Mouse (Mus musculus): Measurements from ENCODE around the gene Nat10. TPM values are rescaled to one million over a fixed set of nuclear protein-coding genes. Genes with fewer than 3 reads are reported as not detected.

The Nat10 gene
- polyA plus RNA-seq, 1 experiment from 2014 or later, result 30.7 TPM

GRCm38 (mm10) chr2:103707056-103707776 lies 53.9 kb downstream of the Nat10 start:
- H3K36me3 ChIP-seq, result peaks cover 67% of the 10 kb centered on the region
- 80% methylated on average over 6 of the region's 6 CpGs for WGBS
- no peak for ATAC-seq (ENCODE audit: insufficient number of reproducible peaks, insufficient read depth, low FRiP score, low TSS enrichment)
- no peak overlapping the region for H3K4me3 ChIP-seq
- H3K27ac ChIP-seq, result no peak overlapping the region
- H3K27me3 ChIP-seq, result no peaks in the 10 kb centered on the region
- H3K9me3 ChIP-seq, result no peaks in the 10 kb centered on the region
- H3K4me2 ChIP-seq (replicated peaks), result no peak overlapping the region
- H3K4me1 ChIP-seq, result peaks cover 11% of the 10 kb centered on the region
- H3K9ac ChIP-seq, result no peak overlapping the region

DNA sequence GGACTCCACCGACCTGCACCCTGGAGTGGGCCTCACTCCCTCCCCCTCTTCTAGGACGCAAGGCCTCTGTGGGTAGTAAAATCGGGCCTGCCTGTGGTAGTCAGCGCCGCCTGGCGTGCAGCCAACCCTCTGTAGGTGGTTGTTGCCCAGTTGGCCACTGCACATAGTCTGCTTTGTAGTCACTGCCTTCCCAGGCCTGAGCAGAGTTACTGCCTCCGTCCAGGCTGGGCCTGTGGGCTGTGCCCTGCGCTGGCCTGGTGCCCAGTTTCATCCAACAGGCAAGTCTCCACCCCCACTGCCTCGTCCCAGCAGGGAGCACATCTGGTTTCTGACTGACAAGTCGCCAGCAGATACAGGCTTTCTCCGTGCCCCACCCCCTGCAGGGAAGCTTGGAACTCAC lies 54.8 kb downstream of the Nat10 start:
- Histone ChIP-seq H3K27ac (peak overlapping the region; percentile 55), H3K27me3 (no peaks in the 10 kb centered on the region), H3K9ac (no peak overlapping the region), H3K36me3 (peaks cover 64% of the 10 kb centered on the region), H3K4me1 (peaks cover 11% of the 10 kb centered on the region), H3K9me3 (no peaks in the 10 kb centered on the region), H3K4me2 (replicated peaks) (no peak overlapping the region), H3K4me3 (no peak overlapping the region)
- peak; percentile 65 for ATAC-seq (ENCODE audit: insufficient number of reproducible peaks, insufficient read depth, low FRiP score, low TSS enrichment)
- WGBS, result 42% methylated on average over 11 of the region's 11 CpGs

GRCm38 (mm10) chr2:103705826-103706225 lies 55.2 kb downstream of the Nat10 start:
- no peak overlapping the region for H3K27ac ChIP-seq
- H3K4me1 ChIP-seq, result peaks cover 11% of the 10 kb centered on the region
- H3K9me3 ChIP-seq, result no peaks in the 10 kb centered on the region
- no peak overlapping the region for H3K4me3 ChIP-seq
- H3K9ac ChIP-seq, result no peak overlapping the region
- H3K27me3 ChIP-seq, result no peaks in the 10 kb centered on the region
- 81% methylated on average over 4 of the region's 4 CpGs for WGBS
- H3K36me3 ChIP-seq, result peaks cover 60% of the 10 kb centered on the region
- H3K4me2 ChIP-seq (replicated peaks), result no peak overlapping the region
- no peak for ATAC-seq (ENCODE audit: insufficient number of reproducible peaks, insufficient read depth, low FRiP score, low TSS enrichment)

- H3K4me1 ChIP-seq, result peaks cover 11% of the 10 kb centered on the region
- peak overlapping the region; percentile 36; the same call in 1 of the 2 replicates for H3K27ac ChIP-seq
- H3K4me2 ChIP-seq (replicated peaks), result no peak overlapping the region
- H3K9ac ChIP-seq, result no peak overlapping the region
- WGBS, result 79% methylated on average over 4 of the region's 4 CpGs
- peaks cover 47% of the 10 kb centered on the region for H3K36me3 ChIP-seq
- no peak overlapping the region for H3K4me3 ChIP-seq
- ATAC-seq (ENCODE audit: insufficient number of reproducible peaks, insufficient read depth, low FRiP score, low TSS enrichment), result peak; percentile 16; the same call in 1 of the 2 replicates
- no peaks in the 10 kb centered on the region for H3K9me3 ChIP-seq
- H3K27me3 ChIP-seq, result no peaks in the 10 kb centered on the region
These were observed 57.2 kb downstream of the Nat10 start for GRCm38 (mm10) chr2:103703865-103704264.

DNA sequence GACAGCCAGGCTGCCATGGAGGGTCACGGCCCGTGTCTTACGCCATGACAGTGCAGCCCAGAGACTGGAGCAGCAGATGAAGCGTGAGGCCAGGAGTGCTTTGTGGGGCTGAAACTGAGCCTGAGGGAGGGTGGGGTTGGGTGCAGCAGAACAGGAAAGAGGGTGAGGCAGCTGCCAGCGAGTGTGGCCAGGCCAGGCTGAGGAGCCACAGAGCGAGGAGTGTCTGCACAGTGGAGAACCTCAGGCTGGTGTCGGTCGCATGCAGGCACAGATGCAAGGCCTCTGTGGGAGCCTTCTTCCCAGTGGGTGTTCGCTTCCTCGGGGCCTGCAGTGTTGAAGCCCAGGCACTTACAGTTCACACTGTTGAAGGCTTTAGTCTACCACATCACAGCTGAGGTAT lies 57.7 kb downstream of the Nat10 start:
- Histone ChIP-seq H3K9me3 (no peaks in the 10 kb centered on the region), H3K4me2 (replicated peaks) (no peak overlapping the region), H3K4me3 (no peak overlapping the region), H3K4me1 (peaks cover 11% of the 10 kb centered on the region), H3K9ac (no peak overlapping the region), H3K27ac (peak overlapping the region; percentile 36; the same call in 1 of the 2 replicates), H3K36me3 (peaks cover 42% of the 10 kb centered on the region), H3K27me3 (no peaks in the 10 kb centered on the region)
- ATAC-seq (ENCODE audit: insufficient number of reproducible peaks, insufficient read depth, low FRiP score, low TSS enrichment), result no peak
- 79% methylated on average over 10 of the region's 10 CpGs for WGBS

DNA sequence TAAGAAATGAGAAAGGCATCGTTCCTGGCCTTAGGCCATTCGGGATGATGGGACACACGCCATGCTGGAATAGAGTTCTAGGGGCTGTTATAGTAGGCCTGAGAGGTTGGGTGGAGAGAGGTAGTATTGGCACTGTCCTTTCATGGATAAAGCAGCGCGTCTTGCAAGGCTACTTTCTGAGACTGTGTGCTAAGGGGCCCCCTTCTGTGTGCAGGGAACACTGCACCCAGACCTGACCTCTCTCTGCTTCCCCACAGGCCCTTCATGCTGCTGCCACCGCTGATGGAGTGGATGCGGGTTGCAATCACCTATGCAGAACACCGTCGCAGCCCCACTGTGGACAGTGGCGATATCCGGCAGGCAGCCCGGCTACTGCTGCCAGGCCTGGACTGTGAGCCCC lies 60.6 kb downstream of the Nat10 start:
- no peak for ATAC-seq (ENCODE audit: insufficient number of reproducible peaks, insufficient read depth, low FRiP score, low TSS enrichment)
- Histone ChIP-seq H3K36me3 (peaks cover 31% of the 10 kb centered on the region), H3K9me3 (no peaks in the 10 kb centered on the region), H3K27ac (no peak overlapping the region), H3K9ac (no peak overlapping the region), H3K4me2 (replicated peaks) (no peak overlapping the region), H3K27me3 (no peaks in the 10 kb centered on the region), H3K4me3 (no peak overlapping the region), H3K4me1 (peaks cover 6% of the 10 kb centered on the region; the same call in 1 of the 2 replicates)
- WGBS, result 80% methylated on average over 12 of the region's 12 CpGs

DNA sequence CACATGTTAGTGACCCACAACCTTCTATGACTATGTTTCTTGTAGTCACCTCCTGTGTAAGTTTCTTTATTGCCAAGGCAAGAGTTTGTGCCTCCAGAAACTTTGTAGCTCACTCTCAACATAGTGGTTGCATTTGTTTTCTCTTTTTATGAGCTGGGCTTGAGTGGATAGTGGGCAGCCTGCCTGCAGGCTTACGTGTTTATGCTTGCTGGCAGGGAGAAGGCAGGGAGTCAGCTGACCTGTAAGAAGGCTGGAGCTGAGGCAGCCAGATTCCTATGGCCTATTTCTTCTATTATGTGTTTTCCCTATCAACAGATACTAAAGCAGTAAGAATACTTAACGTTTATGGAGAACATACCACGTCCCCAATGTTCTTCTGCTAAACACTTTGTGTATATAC lies 64.9 kb downstream of the Nat10 start:
- no peaks in the 10 kb centered on the region for H3K9me3 ChIP-seq

DNA sequence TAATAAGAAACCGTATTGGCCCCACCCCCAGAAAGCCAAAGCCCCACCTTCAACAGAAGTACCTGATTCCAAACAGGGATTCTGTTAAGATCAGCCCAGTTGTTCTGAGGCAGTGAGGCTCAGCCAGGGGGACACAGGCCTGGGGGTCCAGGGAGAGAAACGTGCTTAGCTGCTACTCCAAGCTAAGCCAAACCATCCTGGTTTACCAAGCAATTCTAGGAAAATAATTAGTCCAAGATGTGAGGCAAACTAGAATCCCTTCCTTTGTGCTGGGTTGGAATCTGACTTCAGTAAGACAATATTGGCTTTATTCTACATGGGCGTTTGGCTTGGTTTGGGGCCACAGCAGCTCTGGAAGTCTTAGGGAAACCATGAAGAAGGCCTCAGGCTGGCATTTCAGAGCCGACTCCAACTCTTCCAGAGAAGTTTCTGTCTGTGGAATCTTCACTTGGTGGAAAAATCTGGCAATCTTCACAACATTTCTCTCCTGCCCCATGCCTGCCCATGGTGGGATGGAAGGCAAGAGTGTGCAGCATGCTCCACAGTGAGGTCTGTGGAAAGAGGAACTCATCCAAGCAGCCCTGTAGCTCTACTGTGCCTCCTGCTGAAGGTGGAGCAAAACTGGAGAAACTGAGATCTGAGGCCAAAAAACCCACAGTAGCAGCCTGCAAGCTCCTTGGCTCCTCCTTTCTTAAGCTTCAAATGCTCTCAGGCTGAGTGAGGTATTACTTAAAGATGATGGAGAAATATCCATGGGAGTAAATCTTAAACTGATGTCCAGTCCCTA lies 66.1 kb downstream of the Nat10 start:
- WGBS, result 28% methylated on average over 4 of the region's 4 CpGs
- peak overlapping the region; percentile 79; the same call in 1 of the 2 replicates for H3K27ac ChIP-seq
- H3K9ac ChIP-seq, result no peak overlapping the region

More for the DNA sequence above, 64.9 kb downstream of the Nat10 start:
- Histone ChIP-seq H3K27me3 (no peaks in the 10 kb centered on the region), H3K27ac (no peak overlapping the region), H3K4me2 (replicated peaks) (no peak overlapping the region), H3K36me3 (no peaks in the 10 kb centered on the region), H3K4me1 (peaks cover 20% of the 10 kb centered on the region; the same call in 1 of the 2 replicates), H3K4me3 (no peak overlapping the region), H3K9ac (no peak overlapping the region)
- ATAC-seq (ENCODE audit: insufficient number of reproducible peaks, insufficient read depth, low FRiP score, low TSS enrichment), result no peak
- 74% methylated on average over 3 of the region's 3 CpGs for whole genome bisulfite sequencing

DNA sequence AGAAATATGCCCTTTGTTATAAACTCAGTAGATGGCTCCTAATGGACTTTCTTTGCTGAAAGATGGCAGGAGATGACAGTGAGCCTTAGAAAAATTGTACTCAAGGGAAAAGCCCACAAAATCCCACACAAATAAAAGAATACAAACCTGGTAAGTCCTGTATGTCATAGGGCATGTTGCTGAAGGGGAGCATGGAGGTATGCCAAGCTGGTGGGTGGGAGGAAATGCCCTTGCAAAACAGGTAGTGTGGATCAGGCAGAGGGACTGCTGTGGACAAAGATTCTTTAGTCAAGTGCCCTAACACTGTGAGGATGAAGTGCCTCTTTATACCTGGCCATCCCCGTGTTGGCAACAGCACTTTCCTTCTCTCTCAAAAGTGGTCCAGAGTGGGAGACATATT lies 68.3 kb downstream of the Nat10 start:
- WGBS, result 93% methylated on average over 1 of the region's 1 CpGs
- Histone ChIP-seq H3K4me3 (no peak overlapping the region), H3K27ac (no peak overlapping the region), H3K36me3 (no peaks in the 10 kb centered on the region), H3K4me2 (replicated peaks) (no peak overlapping the region), H3K4me1 (peaks cover 27% of the 10 kb centered on the region), H3K27me3 (no peaks in the 10 kb centered on the region), H3K9me3 (no peaks in the 10 kb centered on the region), H3K9ac (no peak overlapping the region)
- ATAC-seq (ENCODE audit: insufficient number of reproducible peaks, insufficient read depth, low FRiP score, low TSS enrichment), result no peak

More for the DNA sequence above, 66.1 kb downstream of the Nat10 start:
- 0 out of 2 replicates have a peak, but pooled peaks have one; percentile 43 for ATAC-seq (ENCODE audit: insufficient number of reproducible peaks, insufficient read depth, low FRiP score, low TSS enrichment)
- Histone ChIP-seq H3K4me2 (replicated peaks) (no peak overlapping the region), H3K27me3 (no peaks in the 10 kb centered on the region), H3K9me3 (no peaks in the 10 kb centered on the region), H3K4me1 (peaks cover 27% of the 10 kb centered on the region), H3K4me3 (no peak overlapping the region), H3K36me3 (no peaks in the 10 kb centered on the region)

GRCm38 (mm10) chr2:103691278-103691677 lies 69.8 kb downstream of the Nat10 start:
- Histone ChIP-seq H3K4me1 (peaks cover 38% of the 10 kb centered on the region), H3K36me3 (no peaks in the 10 kb centered on the region), H3K9ac (no peak overlapping the region), H3K27ac (peak overlapping the region; percentile 25; the same call in 1 of the 2 replicates), H3K4me2 (replicated peaks) (no peak overlapping the region), H3K27me3 (no peaks in the 10 kb centered on the region), H3K4me3 (no peak overlapping the region), H3K9me3 (no peaks in the 10 kb centered on the region)
- 86% methylated on average over 1 of the region's 1 CpGs for WGBS
- ATAC-seq (ENCODE audit: insufficient number of reproducible peaks, insufficient read depth, low FRiP score, low TSS enrichment), result no peak

DNA sequence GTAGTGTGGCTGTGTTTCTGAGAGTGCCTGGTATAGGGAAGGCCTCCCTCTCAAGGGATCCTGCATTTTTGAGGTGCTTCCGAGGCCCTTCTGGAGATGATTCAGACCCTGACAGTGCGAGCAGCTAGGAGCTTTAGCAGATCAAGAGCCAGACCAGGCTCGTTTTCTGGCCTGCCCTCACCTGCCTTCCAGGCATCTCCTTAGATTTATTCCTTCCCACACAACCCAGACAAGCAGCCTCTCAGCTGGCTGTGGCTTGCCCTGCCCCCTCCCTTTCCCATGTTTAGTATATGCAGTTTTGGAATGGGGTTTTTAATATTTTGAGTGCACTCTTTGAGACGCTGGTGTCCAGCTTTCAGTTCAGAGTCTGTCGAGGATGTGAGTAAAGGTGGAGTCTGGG lies 70.2 kb downstream of the Nat10 start:
- no peak overlapping the region for H3K4me2 ChIP-seq (replicated peaks)
- H3K27me3 ChIP-seq, result no peaks in the 10 kb centered on the region
- WGBS, result 35% methylated on average over 5 of the region's 5 CpGs
- H3K4me3 ChIP-seq, result no peak overlapping the region
- peaks cover 39% of the 10 kb centered on the region for H3K4me1 ChIP-seq
- ATAC-seq (ENCODE audit: insufficient number of reproducible peaks, insufficient read depth, low FRiP score, low TSS enrichment), result no peak
- peak overlapping the region; percentile 25 for H3K27ac ChIP-seq
- no peak overlapping the region for H3K9ac ChIP-seq
- H3K36me3 ChIP-seq, result no peaks in the 10 kb centered on the region
- no peaks in the 10 kb centered on the region for H3K9me3 ChIP-seq

DNA sequence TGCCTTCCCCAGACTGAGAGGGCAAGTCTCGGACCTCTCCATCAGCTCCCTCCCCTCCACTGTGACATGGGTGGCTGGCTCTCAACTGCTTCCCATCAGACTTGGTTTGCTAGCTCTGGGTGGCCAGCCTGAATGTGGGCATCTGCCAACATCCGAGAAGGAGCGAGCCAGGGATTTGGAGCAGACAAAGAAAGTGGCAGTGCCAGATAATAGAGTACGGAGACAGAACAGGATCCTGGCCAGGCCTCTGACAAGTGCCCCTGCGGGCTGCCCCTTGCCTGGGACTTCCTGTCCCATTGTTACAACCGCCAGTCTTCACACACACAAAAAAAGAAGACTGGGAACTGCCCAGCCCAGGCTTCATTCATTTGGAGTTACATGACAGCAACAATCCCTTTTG lies 70.6 kb downstream of the Nat10 start:
- 39% methylated on average over 6 of the region's 6 CpGs for WGBS

More for the DNA sequence above, 70.6 kb downstream of the Nat10 start:
- Histone ChIP-seq H3K36me3 (no peaks in the 10 kb centered on the region), H3K4me3 (no peak overlapping the region), H3K9ac (no peak overlapping the region), H3K27ac (peak overlapping the region; percentile 25), H3K27me3 (no peaks in the 10 kb centered on the region), H3K9me3 (no peaks in the 10 kb centered on the region), H3K4me1 (peaks cover 40% of the 10 kb centered on the region), H3K4me2 (replicated peaks) (no peak overlapping the region)
- no peak for ATAC-seq (ENCODE audit: insufficient number of reproducible peaks, insufficient read depth, low FRiP score, low TSS enrichment)

All from embryonic facial prominence, embryonic 12.5 days (tissue).